Mouse (Mus musculus) lung, postnatal 36 days (tissue): ENCODE measurements around the gene Ap3b2.
A peak's percentile ranks its signal among the peaks of the same experiment; 100 is the strongest.
"Not testable (repeated sequence)": the region's sequence is repeated elsewhere in the genome, so short reads cannot be mapped to it uniquely, and the experiment has no call there.

Experiments used
- DNase-seq: peaks from one replicate; pipeline ENCODE4 v3.0.0; 2022; ENCODE audit warnings: mixed read lengths

Ap3b2 gene

GRCm38 (mm10) chr7:81493331-81494021 lies at the start of gene Ap3b2:
TSS of gene Ap3b2 (minus strand) at chr7:81493925.
- DNase-seq: peak; percentile 21

- no peak for DNase-seq
Observed at GRCm38 (mm10) chr7:81542934-81543333, 49.2 kb upstream of the Ap3b2 start.

GRCm38 (mm10) chr7:81541924-81542524 lies 48.3 kb upstream of the Ap3b2 start:
- DNase-seq: peak; percentile 32

- no peak for DNase-seq
Observed at GRCm38 (mm10) chr7:81540999-81541398, 47.3 kb upstream of the Ap3b2 start.

- DNase-seq: no peak
Observed at GRCm38 (mm10) chr7:81539565-81539964, 45.8 kb upstream of the Ap3b2 start.

- peak; percentile 49 for DNase-seq
Observed at GRCm38 (mm10) chr7:81538070-81538675, 44.4 kb upstream of the Ap3b2 start.

- no peak for DNase-seq
Observed at GRCm38 (mm10) chr7:81536478-81536877, 42.8 kb upstream of the Ap3b2 start.

GRCm38 (mm10) chr7:81531462-81531861 lies 37.7 kb upstream of the Ap3b2 start:
- no peak for DNase-seq

- DNase-seq: no peak
Observed at GRCm38 (mm10) chr7:81528918-81529317, 35.2 kb upstream of the Ap3b2 start.

GRCm38 (mm10) chr7:81523663-81524017 lies 29.9 kb upstream of the Ap3b2 start:
- DNase-seq: no peak

- DNase-seq: peak; percentile 93
Observed at GRCm38 (mm10) chr7:81523008-81523662, 29.4 kb upstream of the Ap3b2 start.

- no peak for DNase-seq
Observed at GRCm38 (mm10) chr7:81516154-81517030, 22.7 kb upstream of the Ap3b2 start.

- DNase-seq: no peak
Observed at GRCm38 (mm10) chr7:81514906-81515590, 21.3 kb upstream of the Ap3b2 start.

GRCm38 (mm10) chr7:81501050-81501449 lies 7.3 kb upstream of the Ap3b2 start:
- DNase-seq: no peak

GRCm38 (mm10) chr7:81498181-81498580 lies 4.5 kb upstream of the Ap3b2 start, which contains the start of gene BC048679:
TSS of gene BC048679 (minus strand) at chr7:81498281.
- DNase-seq: no peak

GRCm38 (mm10) chr7:81497171-81497570 lies 3.4 kb upstream of the Ap3b2 start:
- DNase-seq: no peak

GRCm38 (mm10) chr7:81492628-81493027 lies 1.1 kb downstream of the Ap3b2 start:
- no peak for DNase-seq

GRCm38 (mm10) chr7:81489649-81490048 lies 4.1 kb downstream of the Ap3b2 start:
- DNase-seq: no peak

GRCm38 (mm10) chr7:81480800-81481199 lies 12.9 kb downstream of the Ap3b2 start:
- no peak for DNase-seq

- DNase-seq: no peak
Observed at GRCm38 (mm10) chr7:81479531-81480090, 14.1 kb downstream of the Ap3b2 start.

GRCm38 (mm10) chr7:81478261-81478660 lies 15.5 kb downstream of the Ap3b2 start:
- not testable (repeated sequence) for DNase-seq

- DNase-seq: no peak
Observed at GRCm38 (mm10) chr7:81476833-81477232, 16.9 kb downstream of the Ap3b2 start.
